Mouse (Mus musculus) yolk sac, embryonic 10.5 days (tissue): ENCODE measurements around the gene Tmem167b.

Experiments used
- DNase-seq: peaks from one replicate; pipeline ENCODE4 v3.0.0-alpha.2; 2017; ENCODE audit warnings: low spot score

Gene Tmem167b

DNA sequence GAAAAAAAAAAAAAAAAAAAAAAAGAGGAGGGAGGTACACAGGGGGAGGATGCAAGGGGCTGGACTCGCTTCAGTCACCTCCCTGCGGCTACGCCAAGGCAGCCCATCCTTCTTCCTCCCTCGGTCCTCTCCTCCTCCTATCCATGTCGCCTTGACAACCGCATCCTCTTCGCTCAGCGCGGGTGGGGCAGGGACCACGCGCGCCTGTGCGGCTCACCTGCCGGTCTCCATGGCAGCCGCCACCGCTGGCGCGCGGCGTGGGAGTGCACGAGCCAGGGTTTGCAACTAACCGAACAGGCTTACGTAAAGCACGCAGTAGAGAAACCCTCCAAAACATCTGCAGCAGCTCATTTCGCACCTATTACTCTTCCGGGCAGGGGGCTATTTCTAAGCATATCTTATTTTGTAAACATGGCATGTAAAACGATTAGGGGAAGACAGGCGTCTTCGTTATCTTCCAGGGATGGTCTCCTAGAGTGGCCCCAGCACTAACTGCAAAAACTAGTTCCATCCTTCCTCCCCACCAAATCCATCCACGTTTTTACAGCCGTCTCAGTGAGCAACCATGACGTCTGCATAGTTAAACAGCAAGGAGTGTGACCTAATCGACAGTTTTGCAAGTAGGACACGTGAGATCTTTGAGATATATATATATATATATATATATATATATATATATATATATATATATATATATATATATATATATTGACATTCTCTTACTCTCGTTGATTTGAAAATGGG lies 25.6 kb downstream of the Tmem167b start, which contains the start of gene 5330417C22Rik:
Gene 5330417C22Rik, minus strand, starts transcription at position 20 of the 744 bp plus-strand sequence.
- no peak for DNase-seq

GRCm38 (mm10) chr3:108535896-108536516 lies 26.3 kb downstream of the Tmem167b start:
- no peak for DNase-seq

DNA sequence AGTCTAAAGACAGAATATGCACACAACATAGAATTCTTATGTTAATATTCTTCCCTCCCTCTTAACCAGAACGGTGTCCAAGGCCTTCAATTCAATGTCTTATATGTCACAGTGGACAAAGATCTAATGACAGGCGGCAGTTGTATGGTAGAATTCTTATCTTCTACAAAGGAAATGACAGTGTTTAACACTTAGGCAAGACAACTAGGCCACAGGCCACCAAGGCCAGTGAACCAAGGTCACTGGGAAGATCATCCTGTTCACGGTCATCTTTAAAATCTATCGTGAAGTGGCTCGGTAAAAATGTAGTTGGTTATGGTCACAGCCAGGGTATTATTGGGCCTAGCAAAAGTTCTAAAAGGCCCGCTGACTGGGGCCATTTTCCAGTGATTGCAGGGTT lies 28.3 kb downstream of the Tmem167b start, which contains the start of gene 1700013F07Rik:
Gene 1700013F07Rik, plus strand, starts transcription at position 200 of the 400 bp plus-strand sequence.
- no peak for DNase-seq

DNA sequence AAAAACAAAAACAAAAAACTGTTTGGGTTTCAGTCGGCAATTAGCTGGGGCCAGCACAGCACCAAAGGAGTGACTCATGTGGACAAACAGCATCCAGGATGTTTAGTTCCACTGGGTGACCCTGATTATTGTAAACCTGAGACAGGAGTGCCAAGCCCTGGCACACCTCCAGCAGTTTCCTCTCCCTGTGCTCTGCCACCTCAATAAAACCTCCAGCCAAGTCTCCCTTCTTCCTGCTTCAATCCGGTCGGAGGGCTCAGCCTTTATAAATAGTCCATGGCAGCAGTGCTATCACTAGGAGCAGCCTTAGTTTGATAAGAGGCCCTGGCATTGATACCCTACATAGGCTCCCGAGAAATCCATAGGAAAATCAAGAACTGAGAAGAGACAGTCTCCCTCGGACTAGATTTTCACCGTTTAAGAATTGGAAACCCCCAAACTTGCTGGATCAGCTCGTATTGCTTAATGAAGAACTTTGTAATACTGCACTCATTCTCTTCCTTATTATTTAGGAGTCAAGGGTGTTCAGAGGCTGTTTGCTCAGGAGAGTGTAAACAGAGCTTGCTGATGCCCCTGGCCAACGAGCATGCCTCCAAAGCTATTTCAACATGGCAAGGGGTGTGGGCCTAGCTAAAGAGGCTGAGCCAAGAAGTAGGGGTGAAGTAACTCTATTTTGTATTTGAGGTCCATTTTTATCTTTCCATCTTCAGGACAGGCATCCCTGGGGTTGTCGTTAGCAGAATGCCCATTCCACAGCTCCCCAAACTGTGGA lies 29.0 kb downstream of the Tmem167b start:
- no peak for DNase-seq

- no peak for DNase-seq
Observed at GRCm38 (mm10) chr3:108528489-108528888, 33.8 kb downstream of the Tmem167b start.

DNA sequence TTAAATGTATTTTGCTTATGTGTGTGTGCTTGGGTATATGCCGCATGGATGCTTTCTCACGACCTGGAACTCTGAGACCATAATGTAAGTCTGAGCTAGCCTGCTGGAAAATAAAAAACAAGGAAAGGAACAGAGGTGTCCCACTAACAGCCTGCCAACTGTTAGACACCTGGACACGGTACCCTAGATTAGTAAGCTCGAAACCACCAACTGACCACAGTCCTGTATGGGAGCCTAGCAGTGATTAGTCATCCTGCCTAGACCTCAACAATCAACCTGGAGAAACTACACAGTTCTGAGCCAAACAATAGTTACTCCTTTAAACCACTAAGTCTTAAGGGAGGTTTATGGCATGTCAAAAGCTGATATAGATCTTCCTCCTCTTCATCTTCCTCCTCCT lies 38.9 kb downstream of the Tmem167b start:
- DNase-seq, result no peak

DNA sequence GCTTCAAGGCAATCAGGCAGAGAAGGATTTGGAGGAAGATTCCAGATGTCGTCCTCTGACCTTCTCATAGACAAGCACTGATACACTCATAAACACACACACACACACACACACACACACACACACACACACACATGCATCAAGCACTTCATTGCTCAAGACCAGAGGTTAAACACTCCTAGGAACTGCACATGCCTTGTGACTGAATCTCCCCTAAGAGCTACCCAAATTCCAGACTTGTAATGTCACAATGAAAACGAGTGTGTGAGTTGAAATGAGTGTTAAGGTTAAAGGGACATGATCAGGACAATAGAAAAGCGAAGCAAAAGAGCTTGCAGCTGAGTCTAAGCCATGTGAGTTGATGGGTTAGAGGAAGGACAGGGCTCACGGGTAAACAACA lies 44.0 kb downstream of the Tmem167b start:
- DNase-seq, result no peak

DNA sequence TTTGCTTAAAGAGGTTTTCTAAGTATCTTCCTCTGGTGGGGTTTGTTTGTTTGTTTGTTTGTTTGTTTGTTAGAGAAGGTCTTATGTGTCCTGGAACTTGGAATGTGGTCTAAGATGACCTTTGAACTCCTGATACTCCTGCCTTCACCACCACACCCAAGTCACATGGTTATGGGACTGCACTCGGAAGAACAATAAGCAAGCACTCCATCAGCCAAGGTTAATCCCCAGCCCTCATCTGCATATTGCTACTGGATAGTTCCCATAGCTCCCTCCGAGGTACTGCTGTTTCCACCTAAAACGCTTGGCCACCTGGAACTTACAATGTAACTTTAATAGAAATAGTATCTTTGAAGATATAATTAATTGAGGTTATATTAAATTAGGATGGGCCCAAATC lies 48.8 kb downstream of the Tmem167b start:
- no peak for DNase-seq

DNA sequence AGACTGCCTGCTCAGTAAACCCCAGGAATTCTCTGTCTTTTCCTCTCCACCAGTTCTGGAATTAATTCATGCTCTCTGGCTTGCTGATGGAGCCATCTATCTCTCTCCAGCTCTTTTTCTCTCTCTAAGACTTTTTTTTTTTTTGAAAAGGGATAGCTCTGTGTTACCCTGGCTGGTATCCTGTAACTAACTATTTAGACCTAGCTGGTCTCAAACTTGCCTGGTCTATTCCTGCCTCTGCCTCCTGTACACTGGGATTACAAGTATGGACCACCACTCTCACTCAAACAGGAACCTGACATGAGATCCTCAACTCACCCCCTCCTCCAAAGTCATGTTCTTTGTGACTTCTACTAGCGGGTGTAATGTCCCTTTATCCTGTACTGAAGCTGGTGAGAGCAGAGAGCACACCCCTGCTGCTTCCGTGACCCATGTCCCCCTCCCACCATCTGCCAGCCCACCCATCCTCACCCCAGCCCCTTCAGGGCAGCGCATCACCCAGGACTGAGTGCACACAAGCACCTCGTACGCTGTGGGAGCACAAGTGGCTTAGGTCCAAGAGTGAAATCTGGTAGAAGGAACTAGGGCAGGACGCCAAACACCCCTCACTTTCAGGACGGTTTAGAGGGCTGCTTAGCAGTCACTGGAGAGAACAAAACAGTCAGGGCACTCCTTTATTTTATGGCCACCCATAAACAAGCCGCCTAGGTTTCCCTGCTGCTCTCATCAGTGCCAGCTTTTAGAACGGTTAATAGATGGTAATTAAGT lies 51.4 kb downstream of the Tmem167b start:
- no peak for DNase-seq

- DNase-seq, result no peak
Observed at GRCm38 (mm10) chr3:108510156-108510555, 52.1 kb downstream of the Tmem167b start.

- no peak for DNase-seq
Observed at GRCm38 (mm10) chr3:108508745-108509474, 53.4 kb downstream of the Tmem167b start.
